8 mouse cellular contexts compared by ENCODE assay signal in the genomic region with DNA sequence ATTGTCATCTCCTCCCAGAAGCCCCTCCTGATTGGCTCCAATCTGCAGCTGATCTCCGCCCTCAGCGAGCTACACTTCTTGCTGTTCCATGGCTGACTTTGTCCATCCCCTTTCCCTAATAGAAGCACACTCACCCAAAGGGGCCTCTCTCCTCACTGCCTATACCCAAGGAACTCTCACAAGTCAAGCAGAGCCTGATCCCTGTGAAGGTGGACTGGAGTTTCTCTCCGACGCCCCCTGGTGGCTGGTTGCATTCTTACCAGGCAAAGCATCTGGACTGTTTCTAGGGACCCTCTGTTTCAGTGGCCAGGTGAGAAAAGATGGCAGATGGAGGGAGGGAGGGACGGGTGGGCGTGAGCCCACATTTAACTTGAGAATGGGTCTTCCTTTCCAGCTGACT. TPM values are rescaled to one million over a fixed set of nuclear protein-coding genes. Genes with fewer than 3 reads are reported as not detected.
DNase-seq lines count a peak whose midpoint lies in the region; ATAC-seq and TF ChIP-seq lines count a peak whose summit lies in the region.

No protein-coding gene starts in this region.

- peaks cover 8% of the 10 kb centered on the region for H3K4me1 ChIP-seq in cerebellum, adult 2 months (ENCODE audit: control insufficient read depth, insufficient read depth, low read length)
- no peaks in the 10 kb centered on the region for H3K4me1 ChIP-seq in forebrain, postnatal 0 days (ENCODE audit: insufficient read depth)
- peaks cover 6% of the 10 kb centered on the region; the same call in 1 of the 2 replicates for H3K4me1 ChIP-seq in kidney, adult 2 months (ENCODE audit: control insufficient read depth, insufficient read depth, low read length)
- peaks cover 30% of the 10 kb centered on the region for H3K4me1 ChIP-seq in liver, embryonic 12.5 days
- H3K4me1 ChIP-seq in neural tube, embryonic 11.5 days (ENCODE audit: control insufficient read depth, insufficient read depth, low read length): no peaks in the 10 kb centered on the region
- H3K4me1 ChIP-seq in thymus, adult 2 months (replicated peaks; ENCODE audit: control insufficient read depth, insufficient read depth, low read length): no peaks in the 10 kb centered on the region

- H3K36me3 ChIP-seq in forebrain, postnatal 0 days (ENCODE audit: insufficient read depth): no peaks in the 10 kb centered on the region
- H3K36me3 ChIP-seq in kidney, adult 2 months (ENCODE audit: control insufficient read depth, insufficient read depth, low read length): no peaks in the 10 kb centered on the region; the same call in 1 of the 2 replicates
- H3K36me3 ChIP-seq in liver, embryonic 12.5 days: peaks cover 26% of the 10 kb centered on the region
- no peaks in the 10 kb centered on the region for H3K36me3 ChIP-seq in neural tube, embryonic 11.5 days (ENCODE audit: control insufficient read depth, insufficient read depth, low read length)
- H3K36me3 ChIP-seq in thymus, adult 2 months (ENCODE audit: control insufficient read depth, insufficient read depth, low read length): no peaks in the 10 kb centered on the region

- peak; percentile 69 for ATAC-seq in forebrain, postnatal 0 days
- peak; percentile 49 for ATAC-seq in liver, embryonic 12.5 days
- peak; percentile 59; the same call in 1 of the 2 replicates for ATAC-seq in neural tube, embryonic 11.5 days (ENCODE audit: insufficient read depth, low FRiP score, low TSS enrichment)

- TF ChIP-seq POLR2A in cerebellum, adult 2 months (IDR thresholded peaks at IDR 0.05; ENCODE audit: borderline replicate concordance, insufficient read depth, low read length): no peak
- TF ChIP-seq POLR2A in kidney, adult 2 months (IDR thresholded peaks at IDR 0.05; ENCODE audit: low read depth, low read length): no peak
- TF ChIP-seq POLR2A in thymus, adult 2 months (IDR thresholded peaks at IDR 0.05; ENCODE audit: control insufficient read depth, extremely low read depth, insufficient read depth, low read length, poor library complexity): no peak

- TF ChIP-seq CTCF in cerebellum, adult 2 months (IDR thresholded peaks at IDR 0.05; ENCODE audit: borderline replicate concordance, insufficient read depth, low read depth, low read length): peak; percentile 88
- TF ChIP-seq CTCF in forebrain, postnatal 0 days (IDR thresholded peaks at IDR 0.05; ENCODE audit: low read depth): peak; percentile 90
- peak; percentile 72 for TF ChIP-seq CTCF in kidney, adult 2 months (conservative IDR thresholded peaks at IDR 0.05; ENCODE audit: insufficient read depth, insufficient read length, low read depth, low read length)
- peak; percentile 86 for TF ChIP-seq CTCF in thymus, adult 2 months (IDR thresholded peaks at IDR 0.05; ENCODE audit: borderline replicate concordance, control insufficient read depth, extremely low read depth, insufficient read depth, low read length, poor library complexity)

- no peaks in the 10 kb centered on the region for H3K9me3 ChIP-seq in forebrain, postnatal 0 days (ENCODE audit: low read length)
- no peaks in the 10 kb centered on the region for H3K9me3 ChIP-seq in liver, embryonic 12.5 days (replicated peaks)
- H3K9me3 ChIP-seq in neural tube, embryonic 11.5 days (ENCODE audit: control insufficient read depth, low read length): no peaks in the 10 kb centered on the region

- no peak overlapping the region for H3K27ac ChIP-seq in cerebellum, adult 2 months (ENCODE audit: insufficient read depth, low read length)
- H3K27ac ChIP-seq in forebrain, postnatal 0 days (ENCODE audit: low read depth, low read length): no peak overlapping the region
- H3K27ac ChIP-seq in kidney, adult 2 months (ENCODE audit: insufficient read depth, low read depth, low read length): no peak overlapping the region
- H3K27ac ChIP-seq in liver, embryonic 12.5 days: no peak overlapping the region
- H3K27ac ChIP-seq in neural tube, embryonic 11.5 days (ENCODE audit: low read depth, low read length): no peak overlapping the region
- H3K27ac ChIP-seq in thymus, adult 2 months (ENCODE audit: control insufficient read depth, insufficient read depth, low read length): no peak overlapping the region

- H3K4me2 ChIP-seq in forebrain, postnatal 0 days (ENCODE audit: low read depth): no peak overlapping the region
- no peak overlapping the region for H3K4me2 ChIP-seq in liver, embryonic 12.5 days
- no peak overlapping the region for H3K4me2 ChIP-seq in neural tube, embryonic 11.5 days (ENCODE audit: low read depth)

- H3K27me3 ChIP-seq in cerebellum, adult 2 months (ENCODE audit: control insufficient read depth, insufficient read depth, low read length): no peaks in the 10 kb centered on the region
- no peaks in the 10 kb centered on the region for H3K27me3 ChIP-seq in forebrain, postnatal 0 days (ENCODE audit: insufficient read depth, low read length)
- H3K27me3 ChIP-seq in kidney, adult 2 months (replicated peaks; ENCODE audit: control insufficient read depth, insufficient read depth, low read length): no peaks in the 10 kb centered on the region
- H3K27me3 ChIP-seq in liver, embryonic 12.5 days (replicated peaks): no peaks in the 10 kb centered on the region
- no peaks in the 10 kb centered on the region for H3K27me3 ChIP-seq in neural tube, embryonic 11.5 days (ENCODE audit: control insufficient read depth, insufficient read depth, low read length)
- H3K27me3 ChIP-seq in thymus, adult 2 months (ENCODE audit: control insufficient read depth, insufficient read depth, low read length): no peaks in the 10 kb centered on the region

- no peak overlapping the region for H3K9ac ChIP-seq in forebrain, postnatal 0 days
- no peak overlapping the region for H3K9ac ChIP-seq in liver, embryonic 12.5 days
- no peak overlapping the region for H3K9ac ChIP-seq in neural tube, embryonic 11.5 days (ENCODE audit: low read length)

- H3K4me3 ChIP-seq in cerebellum, adult 2 months (replicated peaks; ENCODE audit: insufficient read depth, low read depth, low read length): no peak overlapping the region
- H3K4me3 ChIP-seq in forebrain, postnatal 0 days (ENCODE audit: low read depth, low read length): no peak overlapping the region
- no peak overlapping the region for H3K4me3 ChIP-seq in kidney, adult 2 months (ENCODE audit: insufficient read depth, low read depth, low read length)
- no peak overlapping the region for H3K4me3 ChIP-seq in liver, embryonic 12.5 days
- no peak overlapping the region for H3K4me3 ChIP-seq in neural tube, embryonic 11.5 days (ENCODE audit: low read depth, low read length)
- H3K4me3 ChIP-seq in thymus, adult 2 months (ENCODE audit: control insufficient read depth, insufficient read depth, low read length): no peak overlapping the region

- peak; percentile 65 for DNase-seq in layer of hippocampus, adult 11-12 months (ENCODE audit: low spot score)
- no peak for DNase-seq in layer of hippocampus, adult 9-11 months
- DNase-seq in cerebellum, adult 2 months: peak; percentile 60 to 74
- peak; percentile 80 for DNase-seq in forebrain, postnatal 0 days
- DNase-seq in kidney, adult 2 months: peak; percentile 58
- peak; percentile 83 for DNase-seq in neural tube, embryonic 11.5 days (ENCODE audit: low spot score)
- DNase-seq in thymus, adult 2 months: peak; percentile 67

- WGBS in cerebellum, adult 2 months: 29% methylated on average over 6 of the region's 6 CpGs
- 19% methylated on average over 6 of the region's 6 CpGs for WGBS in forebrain, postnatal 0 days
- WGBS in kidney, adult 2 months: 29% methylated on average over 6 of the region's 6 CpGs
- 18% methylated on average over 6 of the region's 6 CpGs for WGBS in liver, embryonic 12.5 days (ENCODE audit: insufficient replicate concordance)
- 18% methylated on average over 6 of the region's 6 CpGs for WGBS in neural tube, embryonic 11.5 days
- 38% methylated on average over 6 of the region's 6 CpGs for WGBS in thymus, adult 2 months

RNA-seq across cellular contexts. Expression of gene Ubiad1, which starts 14.9 kb away (rescaled TPM):
- polyA plus RNA-seq in cerebellum, adult 2 months (2012; rRNA removed): 11.2 and 12.9 TPM in 2 replicates
- total RNA-seq in forebrain, postnatal 0 days (2014; rRNA removed): 13.6 and 18.7 TPM in 2 replicates
- 11.7 and 12.2 TPM in 2 replicates for polyA plus RNA-seq in forebrain, postnatal 0 days (2015; fragmentation: Nextera tagmentation; extraction: Ambion mirVana)
- 50.8 and 61.6 TPM in 2 replicates for polyA plus RNA-seq in kidney, adult 2 months (2012; rRNA removed)
- polyA plus RNA-seq in liver, embryonic 12.5 days (2016; fragmentation: Nextera tagmentation; extraction: Ambion mirVana): 18.3 and 18.4 TPM in 2 replicates
- 17.6 and 19.0 TPM in 2 replicates for polyA plus RNA-seq in neural tube, embryonic 11.5 days (2014; fragmentation: Nextera tagmentation; extraction: Ambion mirVana)
- 20.0 and 22.6 TPM in 2 replicates for polyA plus RNA-seq in thymus, adult 2 months (2012; rRNA removed)

RNA-seq across cellular contexts. Expression of gene Mtor, which starts 18.7 kb away (rescaled TPM):
- polyA plus RNA-seq in cerebellum, adult 2 months (2012; rRNA removed): 36.3 and 42.7 TPM in 2 replicates
- 35.2 and 43.6 TPM in 2 replicates for total RNA-seq in forebrain, postnatal 0 days (2014; rRNA removed)
- 27.7 and 28.0 TPM in 2 replicates for polyA plus RNA-seq in forebrain, postnatal 0 days (2015; fragmentation: Nextera tagmentation; extraction: Ambion mirVana)
- polyA plus RNA-seq in kidney, adult 2 months (2012; rRNA removed): 39.8 and 50.1 TPM in 2 replicates
- polyA plus RNA-seq in liver, embryonic 12.5 days (2016; fragmentation: Nextera tagmentation; extraction: Ambion mirVana): 13.1 and 13.5 TPM in 2 replicates
- 34.1 and 36.1 TPM in 2 replicates for polyA plus RNA-seq in neural tube, embryonic 11.5 days (2014; fragmentation: Nextera tagmentation; extraction: Ambion mirVana)
- 25.0 and 31.5 TPM in 2 replicates for polyA plus RNA-seq in thymus, adult 2 months (2012; rRNA removed)
